Mouse (Mus musculus) heart, embryonic 11.5 days (tissue): ENCODE results near the gene Dab1. TPM values are rescaled to one million over a fixed set of nuclear protein-coding genes. Genes with fewer than 3 reads are reported as not detected.

ENCODE experiments used
- ATAC-seq: fragments of 200-750 bp; cut with Nextera tagmentation; replicated peaks from 2 replicates; pipeline ENCODE4 v1.8.0; 2017; ENCODE audit warnings: moderate library complexity; ENCODE audit not compliant: insufficient number of reproducible peaks, low FRiP score, low TSS enrichment
- H3K27ac ChIP-seq: fragments of 300-500 bp; sonication (generic); 2 replicates; pipeline ENCODE4 v1.5.1; 2014; ENCODE audit warnings: mild to moderate bottlenecking, low read depth, low read length
- H3K27me3 ChIP-seq: fragments of 300-500 bp; sonication (generic); 2 replicates; pipeline ENCODE4 v1.6.1; 2014; ENCODE audit warnings: mild to moderate bottlenecking, low read length, mixed read lengths; ENCODE audit not compliant: control insufficient read depth, insufficient read depth
- H3K36me3 ChIP-seq: fragments of 300-500 bp; sonication (generic); 2 replicates; pipeline ENCODE4 v1.6.1; 2014; ENCODE audit warnings: mild to moderate bottlenecking, low read length, moderate library complexity, mixed read lengths; ENCODE audit not compliant: control insufficient read depth, insufficient read depth
- H3K4me1 ChIP-seq: fragments of 300-500 bp; sonication (generic); 2 replicates; pipeline ENCODE4 v1.6.1; 2014; ENCODE audit warnings: low read length; ENCODE audit not compliant: control insufficient read depth, insufficient read depth
- H3K4me2 ChIP-seq: fragments of 300-500 bp; sonication (generic); 2 replicates; pipeline ENCODE4 v1.6.1; 2014; ENCODE audit warnings: mild to moderate bottlenecking, moderate library complexity
- H3K4me3 ChIP-seq: fragments of 300-500 bp; sonication (generic); 2 replicates; pipeline ENCODE4 v1.5.1; 2014; ENCODE audit warnings: low read depth, low read length
- H3K9ac ChIP-seq: fragments of 300-500 bp; sonication (generic); 2 replicates; pipeline ENCODE4 v1.6.1; 2014; ENCODE audit warnings: mild to moderate bottlenecking, low read depth, low read length, moderate library complexity
- H3K9me3 ChIP-seq: fragments of 300-500 bp; sonication (generic); replicated peaks from 2 replicates; pipeline ENCODE4 v1.6.1; 2016; ENCODE audit warnings: low read length; ENCODE audit not compliant: control insufficient read depth
- whole genome bisulfite sequencing: fragments of 180-500 bp; shearing (Covaris S2); extraction: QIAGEN DNeasy Blood & Tissue Kit; methylation state at CpG from one replicate; pipeline ENCODE4 v1.1.7; 2014; ENCODE audit not compliant: insufficient replicate concordance; 5-methylcytosine and 5-hydroxymethylcytosine counted together
- polyA plus RNA-seq: library from polyadenylated mRNA; unstranded; fragments of >200 nt; fragmentation: Nextera tagmentation; extraction: Ambion mirVana; gene quantifications from 2 replicates; pipeline ENCODE4 v1.2.1, GENCODE M21; 2014

Dab1 gene
- polyA plus RNA-seq, 1 experiment from 2014 or later = 1.9 TPM

DNA sequence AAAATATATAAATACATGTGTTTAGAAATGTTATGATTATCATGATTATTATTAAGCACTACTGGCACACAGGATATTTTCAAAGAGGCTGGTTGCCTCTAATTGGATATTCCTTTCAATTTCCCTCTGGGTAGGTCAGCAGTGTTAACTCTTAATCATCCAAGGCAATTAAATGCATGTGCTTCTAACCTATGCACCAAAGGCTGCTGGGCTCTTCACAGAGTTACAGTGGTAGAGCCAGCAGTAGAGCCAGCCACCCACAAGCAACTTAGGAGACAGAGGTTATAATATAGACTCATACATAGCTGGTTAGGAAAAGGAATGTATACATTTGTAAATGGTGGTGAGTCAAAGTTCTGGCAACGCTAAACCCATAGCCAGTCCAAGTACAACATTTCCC lies 408.1 kb downstream of the Dab1 start:
- no peaks in the 10 kb centered on the region for H3K27me3 ChIP-seq
- no peak overlapping the region for H3K9ac ChIP-seq
- H3K4me2 ChIP-seq = no peak overlapping the region
- no peaks in the 10 kb centered on the region for H3K9me3 ChIP-seq
- H3K36me3 ChIP-seq = no peaks in the 10 kb centered on the region
- H3K4me3 ChIP-seq = no peak overlapping the region
- ATAC-seq = no peak
- 72% methylated on average over 1 of the region's 1 CpGs for WGBS
- H3K4me1 ChIP-seq = no peaks in the 10 kb centered on the region
- no peak overlapping the region for H3K27ac ChIP-seq

DNA sequence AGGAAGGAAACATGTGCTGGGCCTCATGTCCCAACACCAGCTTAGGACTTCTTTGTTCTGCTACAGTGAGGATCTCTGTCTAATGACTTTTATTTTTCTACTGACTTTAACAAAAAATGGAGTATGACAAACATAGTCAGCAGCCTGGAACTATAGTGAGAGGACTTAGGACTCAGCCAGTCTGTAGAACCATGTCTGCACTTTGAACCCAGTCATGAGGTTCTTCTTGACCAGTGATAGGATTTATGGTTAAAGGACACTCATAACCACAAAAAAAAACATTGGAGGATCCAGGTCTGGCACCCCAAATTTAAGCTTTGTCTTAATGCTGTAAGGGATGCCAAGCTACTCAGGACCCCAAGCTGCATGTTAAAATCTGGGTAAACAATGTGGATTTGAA lies 416.9 kb downstream of the Dab1 start:
- no peak overlapping the region for H3K4me3 ChIP-seq
- no peak overlapping the region for H3K4me2 ChIP-seq
- ATAC-seq = no peak
- H3K9me3 ChIP-seq = no peaks in the 10 kb centered on the region
- no peaks in the 10 kb centered on the region for H3K36me3 ChIP-seq
- H3K4me1 ChIP-seq = no peaks in the 10 kb centered on the region
- H3K27me3 ChIP-seq = no peaks in the 10 kb centered on the region
- H3K9ac ChIP-seq = no peak overlapping the region
- H3K27ac ChIP-seq = no peak overlapping the region

DNA sequence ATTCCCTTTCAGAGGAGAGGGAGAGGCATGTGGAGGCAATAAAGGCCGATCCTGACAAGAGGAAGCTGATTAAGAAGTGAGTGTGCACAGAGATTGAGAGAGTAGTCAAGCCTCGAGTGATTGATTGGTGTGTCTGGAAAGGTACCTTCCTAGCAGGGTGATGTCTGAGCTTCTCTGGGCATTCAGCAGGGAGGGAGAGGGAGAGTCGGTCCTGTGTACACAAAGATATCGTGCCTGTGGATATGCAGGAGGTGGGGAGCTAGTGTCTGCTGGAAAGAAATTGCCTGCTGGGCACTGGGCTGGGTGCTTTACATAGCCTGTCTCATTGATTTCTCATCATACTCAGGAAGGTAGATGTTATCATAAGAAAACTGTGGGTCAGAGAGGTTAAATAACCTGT lies 420.4 kb downstream of the Dab1 start:
- 25% methylated on average over 4 of the region's 4 CpGs for WGBS
- Histone ChIP-seq H3K4me3 (no peak overlapping the region), H3K9me3 (no peaks in the 10 kb centered on the region), H3K4me2 (no peak overlapping the region), H3K4me1 (no peaks in the 10 kb centered on the region), H3K27ac (no peak overlapping the region), H3K36me3 (no peaks in the 10 kb centered on the region), H3K9ac (no peak overlapping the region), H3K27me3 (no peaks in the 10 kb centered on the region)
- ATAC-seq = no peak

DNA sequence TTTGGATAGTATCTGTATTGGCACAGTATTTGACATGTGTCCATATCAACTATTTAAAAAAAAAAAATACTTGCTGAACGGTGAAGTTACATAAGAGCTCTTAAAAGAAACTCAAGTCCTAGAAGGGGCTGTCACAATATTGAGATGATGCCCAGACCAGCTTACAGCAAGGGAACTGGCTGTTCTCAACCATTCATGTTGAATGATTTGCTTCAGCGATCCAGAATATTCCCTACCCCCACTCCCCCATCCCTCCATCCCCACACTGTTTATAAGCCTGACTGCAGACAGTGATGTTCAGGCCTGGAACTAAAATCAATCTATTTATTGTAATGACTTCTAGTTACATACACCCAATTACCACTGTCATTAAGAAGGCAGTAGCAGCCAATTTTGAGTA lies 424.3 kb downstream of the Dab1 start:
- Histone ChIP-seq H3K9me3 (no peaks in the 10 kb centered on the region), H3K9ac (no peak overlapping the region), H3K4me3 (no peak overlapping the region), H3K4me1 (no peaks in the 10 kb centered on the region), H3K36me3 (no peaks in the 10 kb centered on the region), H3K27ac (no peak overlapping the region), H3K27me3 (no peaks in the 10 kb centered on the region), H3K4me2 (no peak overlapping the region)
- 65% methylated on average over 2 of the region's 2 CpGs for WGBS
- no peak for ATAC-seq

DNA sequence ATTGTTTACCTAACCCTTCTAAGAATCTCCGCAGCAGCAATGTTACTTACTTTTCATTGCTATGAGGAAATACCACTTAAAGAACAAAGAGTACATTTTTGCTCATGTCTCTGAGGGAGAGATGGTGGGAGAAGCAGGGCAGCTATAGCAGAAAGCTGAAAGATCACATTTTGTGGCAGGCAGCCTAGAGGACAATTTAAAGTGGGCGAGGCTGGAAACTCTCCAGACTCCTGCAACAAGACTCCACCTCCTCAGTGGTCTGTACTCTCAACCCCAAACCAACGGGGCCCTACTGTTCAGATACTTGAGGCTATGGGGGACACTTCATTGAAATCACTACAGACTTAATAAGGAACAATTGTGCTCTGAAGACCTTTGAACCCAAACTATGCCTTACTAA lies 425.5 kb downstream of the Dab1 start:
- no peak for ATAC-seq
- no peak overlapping the region for H3K4me2 ChIP-seq
- no peaks in the 10 kb centered on the region for H3K4me1 ChIP-seq
- WGBS = 43% methylated on average over 3 of the region's 3 CpGs
- no peaks in the 10 kb centered on the region for H3K27me3 ChIP-seq
- H3K9me3 ChIP-seq = no peaks in the 10 kb centered on the region
- H3K9ac ChIP-seq = no peak overlapping the region
- no peak overlapping the region for H3K4me3 ChIP-seq
- no peaks in the 10 kb centered on the region for H3K36me3 ChIP-seq
- no peak overlapping the region for H3K27ac ChIP-seq

DNA sequence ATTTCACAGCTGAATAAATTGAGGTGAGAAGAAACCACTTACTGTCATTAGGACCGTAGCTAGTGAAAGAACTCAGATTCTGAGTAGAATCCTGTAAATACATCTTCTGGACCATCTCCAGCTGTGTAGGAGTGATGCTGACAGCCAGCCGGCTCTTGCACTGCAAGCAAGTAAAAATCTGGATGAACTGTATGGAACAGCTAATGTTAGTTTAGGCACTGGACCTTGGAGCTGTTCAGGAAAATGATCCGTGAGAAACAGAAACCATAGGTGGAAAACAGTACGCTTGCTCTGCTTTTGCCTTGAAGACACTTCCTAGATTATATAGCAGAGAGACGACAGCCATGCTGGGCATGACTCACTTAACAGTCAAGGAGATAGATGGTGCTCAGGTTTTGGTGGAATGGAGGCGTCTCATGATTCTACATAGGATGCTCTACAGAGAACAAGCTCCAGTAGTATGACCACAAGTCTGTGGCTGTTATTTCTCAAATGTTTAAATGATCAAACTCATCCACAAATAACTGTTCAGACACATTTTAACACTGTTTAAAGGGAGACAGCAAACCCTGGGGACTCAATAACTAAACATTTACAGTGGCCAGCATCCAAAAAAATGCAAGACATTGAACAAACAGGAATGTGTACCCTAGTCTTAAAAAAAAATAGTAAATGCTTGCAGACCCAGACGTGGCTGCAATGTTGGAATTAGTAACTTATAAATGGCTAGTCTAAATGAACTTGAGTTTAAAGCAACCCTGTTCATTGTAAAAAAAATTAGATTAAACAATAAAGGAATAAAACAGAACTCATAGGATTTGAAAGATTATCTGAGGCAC lies 429.0 kb downstream of the Dab1 start:
- no peak overlapping the region for H3K4me2 ChIP-seq
- no peaks in the 10 kb centered on the region for H3K4me1 ChIP-seq
- H3K9me3 ChIP-seq = no peaks in the 10 kb centered on the region
- no peak overlapping the region for H3K4me3 ChIP-seq
- H3K36me3 ChIP-seq = no peaks in the 10 kb centered on the region
- no peak overlapping the region for H3K9ac ChIP-seq
- no peak overlapping the region for H3K27ac ChIP-seq
- 63% methylated on average over 7 of the region's 7 CpGs for WGBS
- H3K27me3 ChIP-seq = no peaks in the 10 kb centered on the region
- ATAC-seq = no peak

DNA sequence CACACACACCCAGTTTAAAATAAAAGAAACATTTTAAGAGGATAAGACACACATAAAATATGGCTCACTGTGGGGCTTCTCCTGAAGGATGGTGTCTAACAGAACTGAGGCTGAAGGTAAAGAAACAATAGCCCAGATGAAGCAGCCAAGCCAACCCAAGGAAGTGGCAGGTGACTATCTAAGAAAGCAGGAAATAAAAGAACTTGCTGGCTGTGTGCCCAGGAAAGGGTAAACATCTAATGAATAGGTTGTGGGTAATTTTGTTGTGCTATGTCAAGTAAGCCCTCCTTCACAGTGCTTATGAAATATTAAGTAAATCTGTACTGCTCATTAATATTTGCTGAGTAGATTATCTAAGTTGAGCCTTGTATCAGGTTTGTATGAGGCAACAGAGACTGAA lies 438.0 kb downstream of the Dab1 start:
- Histone ChIP-seq H3K9me3 (no peaks in the 10 kb centered on the region), H3K27me3 (no peaks in the 10 kb centered on the region), H3K4me3 (no peak overlapping the region), H3K27ac (no peak overlapping the region), H3K4me2 (no peak overlapping the region), H3K9ac (no peak overlapping the region), H3K4me1 (no peaks in the 10 kb centered on the region), H3K36me3 (no peaks in the 10 kb centered on the region)
- ATAC-seq = no peak

DNA sequence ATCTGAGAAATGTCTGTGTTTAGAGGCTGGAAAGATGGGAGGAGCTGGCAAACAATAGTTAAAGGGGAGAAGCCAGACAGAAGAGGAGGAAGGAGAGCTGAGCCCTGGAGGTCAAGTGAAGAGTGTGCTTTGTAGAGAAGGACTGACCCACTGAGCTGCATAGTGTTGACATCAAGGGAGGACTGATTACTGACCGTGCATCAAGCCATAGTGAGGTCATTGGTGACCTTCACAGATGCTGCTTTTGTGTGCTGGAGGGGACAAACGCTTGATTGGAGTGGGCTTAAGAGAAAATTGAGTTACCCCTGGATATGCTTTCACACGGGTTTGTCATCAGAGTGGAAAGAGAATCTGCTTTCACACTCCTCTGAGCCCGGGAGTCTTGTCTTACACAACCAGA lies 440.4 kb downstream of the Dab1 start:
- no peak overlapping the region for H3K4me3 ChIP-seq
- no peaks in the 10 kb centered on the region for H3K27me3 ChIP-seq
- H3K36me3 ChIP-seq = no peaks in the 10 kb centered on the region
- no peak overlapping the region for H3K9ac ChIP-seq
- no peak overlapping the region for H3K27ac ChIP-seq
- H3K4me1 ChIP-seq = no peaks in the 10 kb centered on the region
- ATAC-seq = no peak
- WGBS = 61% methylated on average over 4 of the region's 4 CpGs
- H3K4me2 ChIP-seq = no peak overlapping the region
- H3K9me3 ChIP-seq = no peaks in the 10 kb centered on the region

DNA sequence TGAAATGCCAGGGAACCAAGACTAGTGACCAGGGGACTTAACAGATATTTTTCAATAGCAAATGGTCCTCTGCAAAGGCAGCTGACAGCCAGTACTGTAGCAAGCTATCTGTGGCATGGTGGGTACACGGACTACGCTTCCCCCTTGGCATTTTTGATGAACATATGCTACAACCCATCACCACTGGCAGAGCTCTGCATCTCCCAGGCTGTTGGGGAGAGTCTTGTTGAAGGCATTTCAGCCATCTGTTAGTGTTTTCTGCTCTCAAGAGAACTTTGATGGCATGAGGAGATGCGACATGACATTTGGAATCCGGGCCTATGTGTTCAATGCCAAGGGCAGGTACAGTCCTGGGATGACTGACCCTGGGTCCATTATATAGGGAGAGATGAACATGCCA lies 443.2 kb downstream of the Dab1 start:
- Histone ChIP-seq H3K4me3 (no peak overlapping the region), H3K27me3 (no peaks in the 10 kb centered on the region), H3K9me3 (no peaks in the 10 kb centered on the region), H3K36me3 (no peaks in the 10 kb centered on the region), H3K4me2 (no peak overlapping the region), H3K9ac (no peak overlapping the region), H3K4me1 (no peaks in the 10 kb centered on the region), H3K27ac (no peak overlapping the region)
- ATAC-seq = no peak
- 87% methylated on average over 4 of the region's 4 CpGs for WGBS
